Mouse (Mus musculus) C2C12 (cell line): ENCODE data around the gene 4930402F06Rik.

Experiments used
- CTCF ChIP-seq: IDR thresholded peaks from one replicate; pipeline ENCODE4 v1.5.1; 2011; ENCODE audit not compliant: control insufficient read depth, insufficient read depth, insufficient read length
- MAX ChIP-seq: IDR thresholded peaks from one replicate; pipeline ENCODE4 v1.6.1; 2011; ENCODE audit warnings: mild to moderate bottlenecking, control low read depth
- MYOD1 ChIP-seq: IDR thresholded peaks from one replicate; pipeline ENCODE4 v1.6.1; 2011; ENCODE audit warnings: low read depth; ENCODE audit not compliant: control insufficient read depth, insufficient read length
- USF1 ChIP-seq: IDR thresholded peaks from one replicate; pipeline ENCODE4 v1.6.1; 2011; ENCODE audit warnings: low read depth, mild to moderate bottlenecking, control low read depth, moderate library complexity

GRCm38 (mm10) chr2:35331205-35331604 is 65.8 kb downstream of the 4930402F06Rik start:
- TF ChIP-seq CTCF (no peak), MAX (no peak), USF1 (no peak), MYOD1 (no peak)
